Mouse (Mus musculus) stomach, postnatal 0 days (tissue): ENCODE measurements around the gene Mrpl43.

Source experiments
- CTCF ChIP-seq: IDR thresholded peaks from 2 replicates; pipeline ENCODE4 v1.5.1; 2016; ENCODE audit warnings: antibody characterized with exemption, low read depth, mild to moderate bottlenecking, moderate library complexity
- EP300 ChIP-seq: optimal IDR thresholded peaks from 2 replicates; pipeline ENCODE3; 2016; ENCODE audit warnings: antibody characterized with exemption

GRCm38 (mm10) chr19:45003740-45004516, 2.3 kb downstream of the Mrpl43 start:
- TF ChIP-seq CTCF = no peak
- TF ChIP-seq EP300 = no peak
